Mouse (Mus musculus): ENCODE measurements around the gene Nat9. TPM values are rescaled to one million over a fixed set of nuclear protein-coding genes. Genes with fewer than 3 reads are reported as not detected.

The Nat9 gene
- polyA plus RNA-seq, 1 experiment from 2014 or later, result 26.2 TPM

Other genes with a start within 250 kb of the Nat9 start
- gene Cd300c, start 218.7 kb downstream of the Nat9 start, polyA plus RNA-seq (2015; fragmentation: Nextera tagmentation; extraction: Ambion mirVana), result not detected in 2 replicates
- gene Cd300ld, start 197.9 kb downstream of the Nat9 start, polyA plus RNA-seq (2015; fragmentation: Nextera tagmentation; extraction: Ambion mirVana), result 0.14 TPM in 1 of 2 replicates, not detected in the other
- 1.7 and 2.2 TPM in 2 replicates for gene Cd300c2, start 186.0 kb downstream of the Nat9 start, polyA plus RNA-seq (2015; fragmentation: Nextera tagmentation; extraction: Ambion mirVana)
- not detected in 2 replicates for gene Cd300ld2, start 171.7 kb downstream of the Nat9 start, polyA plus RNA-seq (2015; fragmentation: Nextera tagmentation; extraction: Ambion mirVana)
- gene Cd300ld4, start 160.8 kb downstream of the Nat9 start, polyA plus RNA-seq (2015; fragmentation: Nextera tagmentation; extraction: Ambion mirVana), result not detected in 2 replicates
- not detected in 2 replicates for gene Cd300ld5, start 150.1 kb downstream of the Nat9 start, polyA plus RNA-seq (2015; fragmentation: Nextera tagmentation; extraction: Ambion mirVana)
- gene Cd300ld3, start 139.4 kb downstream of the Nat9 start, polyA plus RNA-seq (2015; fragmentation: Nextera tagmentation; extraction: Ambion mirVana), result not detected in 2 replicates
- 0.09 and 0.23 TPM in 2 replicates for gene Cd300e, start 125.7 kb downstream of the Nat9 start, polyA plus RNA-seq (2015; fragmentation: Nextera tagmentation; extraction: Ambion mirVana)
- gene Rab37, start 96.4 kb downstream of the Nat9 start, polyA plus RNA-seq (2015; fragmentation: Nextera tagmentation; extraction: Ambion mirVana), result 1.4 and 1.6 TPM in 2 replicates
- gene Cd300lf, start 53.9 kb downstream of the Nat9 start, polyA plus RNA-seq (2015; fragmentation: Nextera tagmentation; extraction: Ambion mirVana), result 0.09 TPM in 1 of 2 replicates, not detected in the other
- gene Slc9a3r1, start 24.5 kb downstream of the Nat9 start, polyA plus RNA-seq (2015; fragmentation: Nextera tagmentation; extraction: Ambion mirVana), result 20.6 and 23.4 TPM in 2 replicates
- gene Tmem104, start 372 bp downstream of the Nat9 start, polyA plus RNA-seq (2015; fragmentation: Nextera tagmentation; extraction: Ambion mirVana), result 10.9 and 11.4 TPM in 2 replicates
- gene Grin2c, start 79.4 kb upstream of the Nat9 start, polyA plus RNA-seq (2015; fragmentation: Nextera tagmentation; extraction: Ambion mirVana), result 0.05 and 0.09 TPM in 2 replicates
- 15.3 and 16.0 TPM in 2 replicates for gene Fdxr, start 89.2 kb upstream of the Nat9 start, polyA plus RNA-seq (2015; fragmentation: Nextera tagmentation; extraction: Ambion mirVana)
- 0.09 and 0.15 TPM in 2 replicates for gene Fads6, start 109.8 kb upstream of the Nat9 start, polyA plus RNA-seq (2015; fragmentation: Nextera tagmentation; extraction: Ambion mirVana)
- gene Otop2, start 119.3 kb upstream of the Nat9 start, polyA plus RNA-seq (2015; fragmentation: Nextera tagmentation; extraction: Ambion mirVana), result 0.11 TPM in 1 of 2 replicates, not detected in the other
- not detected in 2 replicates for gene Ush1g, start 134.2 kb upstream of the Nat9 start, polyA plus RNA-seq (2015; fragmentation: Nextera tagmentation; extraction: Ambion mirVana)
- not detected in 2 replicates for gene Otop3, start 146.9 kb upstream of the Nat9 start, polyA plus RNA-seq (2015; fragmentation: Nextera tagmentation; extraction: Ambion mirVana)
- gene Hid1, start 179.9 kb upstream of the Nat9 start, polyA plus RNA-seq (2015; fragmentation: Nextera tagmentation; extraction: Ambion mirVana), result 2.4 and 3.2 TPM in 2 replicates
- gene Cdr2l, start 194.1 kb upstream of the Nat9 start, polyA plus RNA-seq (2015; fragmentation: Nextera tagmentation; extraction: Ambion mirVana), result 11.3 and 11.4 TPM in 2 replicates
- 174 and 178 TPM in 2 replicates for gene Mrpl58, start 215.9 kb upstream of the Nat9 start, polyA plus RNA-seq (2015; fragmentation: Nextera tagmentation; extraction: Ambion mirVana)
- gene Atp5h, start 232.1 kb upstream of the Nat9 start, polyA plus RNA-seq (2015; fragmentation: Nextera tagmentation; extraction: Ambion mirVana), result 942 TPM in 2 replicates
- gene Kctd2, start 232.3 kb upstream of the Nat9 start, polyA plus RNA-seq (2015; fragmentation: Nextera tagmentation; extraction: Ambion mirVana), result 16.1 and 17.4 TPM in 2 replicates